Mouse (Mus musculus) stomach, embryonic 15.5 days (tissue): ENCODE data around the gene Gmds. TPM values are rescaled to one million over a fixed set of nuclear protein-coding genes. Genes with fewer than 3 reads are reported as not detected.
A peak's percentile ranks its signal among the peaks of the same experiment; 100 is the strongest.

Source experiments
- ATAC-seq: fragments of 200-750 bp; cut with Nextera tagmentation; 2 replicates; pipeline ENCODE4 v1.8.0; 2017; ENCODE audit warnings: low read depth, moderate number of reproducible peaks, moderate TSS enrichment; ENCODE audit not compliant: insufficient read depth, low FRiP score
- H3K27ac ChIP-seq: fragments of 300-500 bp; sonication (generic); 2 replicates; pipeline ENCODE4 v1.5.1; 2015; ENCODE audit warnings: mild to moderate bottlenecking, inconsistent platforms
- H3K27me3 ChIP-seq: fragments of 300-500 bp; sonication (generic); replicated peaks from 2 replicates; pipeline ENCODE4 v1.6.1; 2015; ENCODE audit warnings: inconsistent platforms
- H3K36me3 ChIP-seq: fragments of 300-500 bp; sonication (generic); 2 replicates; pipeline ENCODE4 v1.6.1; 2015; ENCODE audit warnings: inconsistent platforms
- H3K4me1 ChIP-seq: fragments of 300-500 bp; sonication (generic); 2 replicates; pipeline ENCODE4 v1.6.1; 2015; ENCODE audit warnings: inconsistent platforms
- H3K4me2 ChIP-seq: fragments of 300-500 bp; sonication (generic); 2 replicates; pipeline ENCODE4 v1.6.1; 2015; ENCODE audit warnings: mild to moderate bottlenecking, inconsistent platforms
- H3K4me3 ChIP-seq: fragments of 300-500 bp; sonication (generic); replicated peaks from 2 replicates; pipeline ENCODE4 v1.5.1; 2015; ENCODE audit warnings: inconsistent platforms
- H3K9ac ChIP-seq: fragments of 300-500 bp; sonication (generic); 2 replicates; pipeline ENCODE4 v1.6.1; 2015; ENCODE audit warnings: inconsistent platforms
- H3K9me3 ChIP-seq: fragments of 300-500 bp; sonication (generic); 2 replicates; pipeline ENCODE4 v1.6.1; 2016; ENCODE audit warnings: inconsistent platforms
- WGBS: fragments of 180-500 bp; shearing (Covaris S2); methylation state at CpG from one replicate; pipeline ENCODE4 v1.1.7; 2015; 5-methylcytosine and 5-hydroxymethylcytosine counted together
- polyA plus RNA-seq: library from polyadenylated mRNA; unstranded; fragments of >200 nt; fragmentation: Nextera tagmentation; extraction: Ambion mirVana; gene quantifications from 2 replicates; pipeline ENCODE4 v1.2.1, GENCODE M21; 2015

Gene Gmds
- polyA plus RNA-seq, 1 experiment from 2014 or later = 75.2 TPM

- peaks cover 73% of the 10 kb centered on the region for H3K27me3 ChIP-seq
- no peak overlapping the region for H3K9ac ChIP-seq
- H3K27ac ChIP-seq = no peak overlapping the region
- H3K4me2 ChIP-seq = peak overlapping the region; percentile 65
- 6% methylated on average over 25 of the region's 25 CpGs for WGBS
- H3K4me3 ChIP-seq = peak overlapping the region; percentile 37
- H3K4me1 ChIP-seq = peaks cover 21% of the 10 kb centered on the region
- ATAC-seq = no peak
- no peaks in the 10 kb centered on the region for H3K36me3 ChIP-seq
- no peaks in the 10 kb centered on the region for H3K9me3 ChIP-seq
These were observed 536.7 kb downstream of the Gmds start for GRCm38 (mm10) chr13:31801703-31802305.

DNA sequence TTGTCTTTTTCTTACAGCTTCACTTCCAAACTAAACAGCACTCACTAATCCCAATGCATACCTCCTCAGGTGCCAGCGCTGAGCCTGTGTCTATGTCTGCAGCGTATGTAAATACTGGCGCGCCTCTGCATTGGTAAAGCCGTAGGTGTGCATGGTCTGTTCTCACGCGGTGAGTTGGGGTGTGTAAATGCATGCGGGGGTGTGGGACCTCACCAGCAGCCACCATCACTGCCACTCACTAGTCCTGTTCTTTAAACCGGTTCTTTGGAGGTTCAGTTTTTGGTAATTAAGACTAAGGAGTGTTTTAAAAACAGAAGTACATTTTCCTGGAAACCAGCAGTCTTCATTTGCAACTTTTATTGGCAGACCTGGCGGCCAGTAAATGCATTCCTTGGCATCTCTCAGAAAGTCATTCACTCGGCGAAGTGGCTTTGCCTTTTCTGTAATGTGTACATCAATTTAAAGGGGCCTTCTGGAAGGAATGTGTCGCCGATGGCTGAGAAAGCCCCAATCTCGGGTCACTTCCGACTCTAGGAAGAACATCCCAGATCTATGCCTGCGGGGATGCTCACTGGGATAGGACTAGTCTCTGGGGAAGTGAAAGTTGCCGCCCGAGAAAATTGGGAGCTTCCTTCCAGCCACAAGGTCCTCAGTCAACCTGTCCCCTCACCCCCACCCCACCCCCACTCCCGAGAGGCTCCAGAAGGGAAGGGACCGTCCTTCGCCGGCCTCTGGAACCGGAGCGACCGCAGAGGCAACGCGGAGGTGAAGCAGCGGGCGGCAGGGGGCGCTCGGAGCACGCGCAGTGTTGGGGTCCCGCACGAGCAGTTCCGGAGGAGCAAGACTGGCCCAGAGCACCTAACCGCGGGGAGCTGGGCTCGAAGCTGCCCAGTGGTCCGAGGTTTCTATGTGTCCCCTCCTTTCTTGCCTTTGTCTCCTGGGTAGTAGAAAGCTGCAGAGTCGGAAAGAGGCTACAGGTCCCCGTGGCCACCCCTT lies 537.7 kb downstream of the Gmds start:
- peaks cover 15% of the 10 kb centered on the region for H3K4me1 ChIP-seq
- H3K36me3 ChIP-seq = no peaks in the 10 kb centered on the region
- H3K4me2 ChIP-seq = peak overlapping the region; percentile 65
- ATAC-seq = peak; percentile 59; the same call in 1 of the 2 replicates
- H3K9ac ChIP-seq = no peak overlapping the region
- WGBS = 2% methylated on average over 43 of the region's 43 CpGs
- H3K27me3 ChIP-seq = peaks cover 67% of the 10 kb centered on the region
- no peaks in the 10 kb centered on the region for H3K9me3 ChIP-seq
- H3K4me3 ChIP-seq = peak overlapping the region; percentile 37
- no peak overlapping the region for H3K27ac ChIP-seq

- Histone ChIP-seq H3K36me3 (no peaks in the 10 kb centered on the region), H3K4me2 (peak overlapping the region; percentile 29; the same call in 1 of the 2 replicates), H3K4me1 (peaks cover 13% of the 10 kb centered on the region), H3K27ac (no peak overlapping the region), H3K9me3 (no peaks in the 10 kb centered on the region), H3K27me3 (peaks cover 47% of the 10 kb centered on the region), H3K4me3 (no peak overlapping the region), H3K9ac (no peak overlapping the region)
- no peak; the same call in 1 of the 2 replicates for ATAC-seq
- WGBS = 11% methylated on average over 9 of the region's 9 CpGs
These were observed 540.5 kb downstream of the Gmds start for GRCm38 (mm10) chr13:31798075-31798474.

DNA sequence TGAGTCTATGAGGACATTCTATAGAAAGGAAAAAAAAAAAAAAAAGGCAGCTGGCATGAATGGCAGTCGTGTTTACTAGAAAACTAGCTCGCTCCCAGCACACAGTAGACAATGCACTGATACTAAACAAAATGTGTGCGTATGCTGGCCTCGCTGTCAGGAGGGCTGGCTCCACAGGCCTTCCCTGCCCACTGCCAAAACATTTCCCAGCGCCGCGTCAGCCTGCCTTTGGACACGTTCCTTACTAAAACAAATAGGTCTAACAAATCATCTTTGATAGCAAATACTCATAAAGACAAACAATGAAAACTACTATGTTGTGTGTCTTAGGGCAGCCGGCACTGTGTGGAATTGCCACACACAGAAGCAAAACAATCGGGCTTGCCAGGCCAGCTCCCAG lies 541.2 kb downstream of the Gmds start:
- no peaks in the 10 kb centered on the region for H3K36me3 ChIP-seq
- peaks cover 40% of the 10 kb centered on the region for H3K27me3 ChIP-seq
- H3K27ac ChIP-seq = no peak overlapping the region
- no peak overlapping the region for H3K9ac ChIP-seq
- no peak for ATAC-seq
- no peak overlapping the region for H3K4me3 ChIP-seq
- peak overlapping the region; percentile 29; the same call in 1 of the 2 replicates for H3K4me2 ChIP-seq
- H3K9me3 ChIP-seq = no peaks in the 10 kb centered on the region
- H3K4me1 ChIP-seq = peaks cover 13% of the 10 kb centered on the region
- WGBS = 48% methylated on average over 10 of the region's 10 CpGs

- 21% methylated on average over 5 of the region's 5 CpGs for WGBS
- peaks cover 4% of the 10 kb centered on the region; the same call in 1 of the 2 replicates for H3K27me3 ChIP-seq
- H3K9ac ChIP-seq = no peak overlapping the region
- H3K9me3 ChIP-seq = no peaks in the 10 kb centered on the region
- no peak for ATAC-seq
- H3K4me2 ChIP-seq = no peak overlapping the region
- H3K4me1 ChIP-seq = peaks cover 5% of the 10 kb centered on the region; the same call in 1 of the 2 replicates
- H3K4me3 ChIP-seq = no peak overlapping the region
- H3K27ac ChIP-seq = no peak overlapping the region
- no peaks in the 10 kb centered on the region for H3K36me3 ChIP-seq
These were observed 545.4 kb downstream of the Gmds start for GRCm38 (mm10) chr13:31793163-31793562.

DNA sequence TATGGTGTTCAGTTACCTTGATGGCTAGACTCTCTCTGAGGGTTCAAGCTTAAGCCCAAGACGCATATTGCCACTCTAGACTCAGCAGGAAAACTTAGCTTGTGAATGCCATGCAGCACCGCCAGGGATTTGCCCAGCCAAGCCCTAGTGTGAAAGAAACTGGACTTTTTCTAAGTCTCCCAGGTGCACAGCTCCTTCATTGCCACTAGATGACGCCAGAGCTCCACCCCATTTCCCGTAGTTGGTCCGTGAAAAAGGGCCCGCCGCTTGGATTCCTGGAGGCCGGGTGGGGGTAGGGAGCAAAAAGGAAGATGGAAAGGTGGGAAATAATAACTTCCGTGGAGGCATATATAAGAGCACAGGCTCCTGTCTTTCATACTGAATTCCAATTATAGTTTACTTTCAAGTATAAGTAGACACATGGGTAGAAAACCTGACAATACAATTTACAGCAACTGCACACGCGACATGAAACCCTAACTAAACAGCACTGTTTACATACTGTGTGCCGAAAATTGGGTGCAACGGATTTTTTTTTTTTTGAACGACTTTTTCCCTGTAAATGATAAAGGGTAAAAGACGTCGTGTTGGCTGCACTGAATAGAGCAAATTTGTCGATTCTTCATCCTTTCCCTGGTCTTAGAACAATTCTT lies 545.9 kb downstream of the Gmds start:
- Histone ChIP-seq H3K9me3 (no peaks in the 10 kb centered on the region), H3K4me3 (peak overlapping the region; percentile 20), H3K4me2 (peak overlapping the region; percentile 45), H3K4me1 (peaks cover 2% of the 10 kb centered on the region; the same call in 1 of the 2 replicates), H3K36me3 (no peaks in the 10 kb centered on the region), H3K27me3 (0 out of 2 replicates have a peak, but pooled peaks cover 4% of the 10 kb centered on the region), H3K27ac (no peak overlapping the region), H3K9ac (no peak overlapping the region)
- WGBS = 9% methylated on average over 17 of the region's 17 CpGs
- ATAC-seq = 0 out of 2 replicates have a peak, but pooled peaks have one; percentile 31

DNA sequence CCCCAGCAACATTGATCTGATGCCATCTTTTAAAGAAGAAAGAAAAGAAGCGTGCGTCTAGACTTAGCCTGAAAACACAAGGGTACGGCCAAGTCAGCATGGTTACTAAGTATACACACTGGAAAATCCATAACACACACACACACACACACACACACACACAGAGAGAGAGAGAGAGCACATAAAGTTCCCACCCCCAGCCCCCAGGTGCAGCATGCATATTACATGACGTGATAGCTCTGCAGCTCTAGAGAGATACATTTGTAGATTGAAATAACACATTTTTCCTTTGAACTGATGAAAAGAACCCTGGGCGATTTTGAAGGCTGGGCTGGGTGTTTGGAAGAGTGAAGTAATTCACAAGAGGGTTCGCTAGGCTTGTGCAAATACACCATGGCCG lies 553.8 kb downstream of the Gmds start:
- Histone ChIP-seq H3K27ac (no peak overlapping the region), H3K4me2 (no peak overlapping the region), H3K36me3 (no peaks in the 10 kb centered on the region), H3K27me3 (no peaks in the 10 kb centered on the region), H3K9ac (no peak overlapping the region), H3K9me3 (no peaks in the 10 kb centered on the region), H3K4me3 (no peak overlapping the region), H3K4me1 (no peaks in the 10 kb centered on the region)
- 53% methylated on average over 7 of the region's 7 CpGs for WGBS
- no peak for ATAC-seq

- Histone ChIP-seq H3K36me3 (no peaks in the 10 kb centered on the region), H3K4me2 (no peak overlapping the region), H3K9ac (no peak overlapping the region), H3K27ac (no peak overlapping the region), H3K27me3 (no peaks in the 10 kb centered on the region), H3K9me3 (no peaks in the 10 kb centered on the region), H3K4me1 (0 out of 2 replicates have a peak, but pooled peaks cover 3% of the 10 kb centered on the region), H3K4me3 (no peak overlapping the region)
- 90% methylated on average over 2 of the region's 2 CpGs for WGBS
- ATAC-seq = no peak
These were observed 556.5 kb downstream of the Gmds start for GRCm38 (mm10) chr13:31782063-31782462.

DNA sequence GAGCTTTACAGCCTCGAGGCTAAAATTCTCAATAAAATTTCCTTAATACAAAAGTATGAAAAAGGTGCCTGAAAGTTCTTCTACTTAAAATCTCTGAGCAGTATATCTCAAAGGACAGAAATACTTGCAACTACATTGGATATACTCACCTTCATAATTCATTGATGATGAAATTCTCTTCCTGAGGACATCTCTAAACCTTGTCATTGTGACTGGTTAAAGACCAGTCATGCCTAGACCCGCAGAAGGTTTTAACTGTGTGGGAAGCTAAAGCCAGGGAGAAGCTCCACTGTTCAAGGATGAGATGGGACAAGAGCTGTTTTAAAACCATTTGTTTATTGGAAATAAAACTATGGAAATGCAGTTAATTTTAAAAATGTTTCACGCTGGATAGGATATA lies 558.2 kb downstream of the Gmds start:
- no peak for ATAC-seq
- H3K27ac ChIP-seq = no peak overlapping the region
- H3K36me3 ChIP-seq = no peaks in the 10 kb centered on the region
- no peak overlapping the region for H3K9ac ChIP-seq
- no peaks in the 10 kb centered on the region for H3K9me3 ChIP-seq
- WGBS = 86% methylated on average over 3 of the region's 3 CpGs
- H3K27me3 ChIP-seq = no peaks in the 10 kb centered on the region
- H3K4me1 ChIP-seq = 0 out of 2 replicates have a peak, but pooled peaks cover 3% of the 10 kb centered on the region
- H3K4me3 ChIP-seq = no peak overlapping the region
- H3K4me2 ChIP-seq = no peak overlapping the region

DNA sequence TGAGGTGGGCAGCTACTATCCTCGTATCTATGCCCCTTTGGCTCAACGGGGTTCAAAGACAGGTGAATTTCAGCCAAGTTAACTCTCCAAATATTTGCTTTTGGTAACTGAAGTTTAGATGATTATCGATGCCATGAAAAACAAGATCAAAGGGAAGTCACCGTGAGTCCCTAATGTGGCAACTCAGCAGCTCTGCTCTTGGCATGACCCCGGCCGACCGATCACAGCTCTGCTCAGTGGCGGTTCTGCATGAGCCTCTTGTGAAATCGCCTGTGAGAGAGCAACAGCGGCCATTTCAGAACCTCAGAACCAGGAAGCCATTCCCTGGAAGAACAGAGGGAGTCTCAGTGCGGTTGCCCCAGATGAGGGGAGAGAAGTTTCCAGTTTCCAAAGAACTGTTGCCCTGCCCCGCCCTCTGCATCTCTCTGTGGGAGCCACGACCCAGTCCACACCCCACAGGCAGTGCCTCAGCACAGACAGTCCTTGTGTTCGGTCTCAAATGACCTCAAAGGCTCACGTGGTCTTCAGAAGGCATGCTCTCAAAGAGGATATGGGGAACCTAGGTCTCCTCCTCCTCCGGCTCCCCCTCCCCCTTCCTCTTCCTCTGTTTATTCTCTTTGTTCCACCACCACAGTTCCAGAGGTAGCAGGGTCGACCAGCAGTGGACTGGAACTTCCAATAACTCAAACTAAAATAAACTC lies 559.1 kb downstream of the Gmds start:
- peak; percentile 18; the same call in 1 of the 2 replicates for ATAC-seq

GRCm38 (mm10) chr13:31775762-31776161 lies 562.8 kb downstream of the Gmds start:
- no peak overlapping the region for H3K4me3 ChIP-seq
- 0 out of 2 replicates have a peak, but pooled peaks cover 3% of the 10 kb centered on the region for H3K4me1 ChIP-seq
- no peaks in the 10 kb centered on the region for H3K9me3 ChIP-seq
- no peak for ATAC-seq
- no peak overlapping the region for H3K27ac ChIP-seq
- no peaks in the 10 kb centered on the region for H3K36me3 ChIP-seq
- H3K27me3 ChIP-seq = no peaks in the 10 kb centered on the region
- WGBS = 76% methylated on average over 5 of the region's 5 CpGs
- H3K9ac ChIP-seq = no peak overlapping the region
- no peak overlapping the region for H3K4me2 ChIP-seq

More for the DNA sequence above, 559.1 kb downstream of the Gmds start:
- Histone ChIP-seq H3K4me3 (no peak overlapping the region), H3K4me1 (0 out of 2 replicates have a peak, but pooled peaks cover 3% of the 10 kb centered on the region), H3K4me2 (0 out of 2 replicates have a peak overlapping the region, but pooled peaks have one; percentile 19), H3K9me3 (no peaks in the 10 kb centered on the region), H3K27ac (no peak overlapping the region), H3K9ac (no peak overlapping the region), H3K27me3 (no peaks in the 10 kb centered on the region), H3K36me3 (no peaks in the 10 kb centered on the region)
- 49% methylated on average over 17 of the region's 17 CpGs for WGBS
